Mouse (Mus musculus): ENCODE measurements around the gene Gm10226.
"Not testable (repeated sequence)": the region's sequence is repeated elsewhere in the genome, so short reads cannot be mapped to it uniquely, and the experiment has no call there.

Gene Gm10226

GRCm38 (mm10) chr17:21691560-21691959 lies at the start of gene Gm10226:
Gene Gm10226 (plus strand): TSS chr17:21691860.
- no peak for DNase-seq (ENCODE audit: low spot score)

- DNase-seq (ENCODE audit: low spot score): no peak
These were observed 42.9 kb upstream of the Gm10226 start for GRCm38 (mm10) chr17:21648791-21649190.

- DNase-seq (ENCODE audit: low spot score): peak; percentile 59
These were observed 41.7 kb upstream of the Gm10226 start for GRCm38 (mm10) chr17:21649936-21650335.

GRCm38 (mm10) chr17:21650364-21650907 lies 41.2 kb upstream of the Gm10226 start, which contains the start of gene Zfp983:
Gene Zfp983 (plus strand): TSS chr17:21650624.
- DNase-seq (ENCODE audit: low spot score): peak; percentile 88

DNA sequence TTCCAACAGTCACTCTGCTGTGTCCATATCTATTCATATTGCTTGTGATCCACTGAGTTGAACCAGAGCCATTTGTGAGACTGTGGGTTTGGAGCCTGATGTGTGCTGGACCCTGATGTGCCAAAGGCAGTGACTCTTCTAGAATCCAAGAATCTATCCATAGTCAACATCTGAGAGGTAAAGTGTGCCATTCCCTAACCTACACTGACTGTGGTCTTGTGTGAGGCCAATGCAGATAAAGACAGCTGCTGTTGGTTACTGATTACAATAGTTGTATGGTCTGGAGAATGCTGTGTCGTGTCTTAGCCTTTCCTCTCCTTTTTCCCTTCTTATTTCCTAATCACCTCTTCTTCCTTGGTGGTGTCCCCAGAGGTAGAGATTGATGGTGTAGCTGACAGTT lies 12.8 kb upstream of the Gm10226 start:
- DNase-seq (ENCODE audit: low spot score): peak; percentile 56

DNA sequence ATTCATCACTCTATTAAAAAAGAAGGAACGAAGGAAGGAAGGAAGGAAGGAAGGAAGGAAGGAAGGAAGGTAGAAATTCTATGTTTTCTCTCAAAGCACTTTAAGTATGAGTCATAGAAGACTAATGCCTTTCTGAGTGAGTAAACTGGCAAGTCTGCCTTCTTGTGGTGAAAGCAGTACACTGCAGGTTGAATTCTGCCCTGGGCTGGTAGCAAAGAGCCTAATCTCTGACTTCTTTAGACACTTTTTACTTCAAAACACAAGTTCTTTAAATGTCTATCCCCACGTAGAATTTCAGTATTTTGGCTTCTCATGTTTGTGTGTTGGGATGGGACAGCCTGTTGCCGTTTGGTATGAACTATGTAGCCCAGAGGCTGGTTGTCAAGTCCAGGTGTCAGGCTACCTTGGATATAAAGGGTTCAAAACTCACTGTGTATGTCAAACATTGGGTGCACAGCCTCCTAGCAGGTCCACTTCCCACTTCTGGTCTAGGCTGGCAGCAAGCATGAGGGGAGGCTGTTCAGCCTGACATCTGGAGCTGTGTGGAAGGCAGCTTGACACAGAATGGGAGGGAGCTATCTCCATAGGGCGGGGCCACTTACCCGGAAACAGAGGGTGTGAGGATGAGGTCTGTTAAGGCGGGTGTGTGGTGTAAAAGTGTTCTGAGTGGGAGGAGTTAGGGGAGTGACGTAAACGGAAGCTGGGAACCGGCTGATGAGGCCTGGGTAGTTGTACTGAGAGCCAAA lies 12.2 kb upstream of the Gm10226 start:
- DNase-seq (ENCODE audit: low spot score): peak; percentile 94

- not testable (repeated sequence) for DNase-seq (ENCODE audit: low spot score)
These were observed 11.7 kb upstream of the Gm10226 start for GRCm38 (mm10) chr17:21680019-21680376.

- no peak for DNase-seq (ENCODE audit: low spot score)
These were observed 1.7 kb downstream of the Gm10226 start for GRCm38 (mm10) chr17:21693342-21693741.

GRCm38 (mm10) chr17:21696073-21696472 lies 4.4 kb downstream of the Gm10226 start:
- DNase-seq (ENCODE audit: low spot score): no peak

DNA sequence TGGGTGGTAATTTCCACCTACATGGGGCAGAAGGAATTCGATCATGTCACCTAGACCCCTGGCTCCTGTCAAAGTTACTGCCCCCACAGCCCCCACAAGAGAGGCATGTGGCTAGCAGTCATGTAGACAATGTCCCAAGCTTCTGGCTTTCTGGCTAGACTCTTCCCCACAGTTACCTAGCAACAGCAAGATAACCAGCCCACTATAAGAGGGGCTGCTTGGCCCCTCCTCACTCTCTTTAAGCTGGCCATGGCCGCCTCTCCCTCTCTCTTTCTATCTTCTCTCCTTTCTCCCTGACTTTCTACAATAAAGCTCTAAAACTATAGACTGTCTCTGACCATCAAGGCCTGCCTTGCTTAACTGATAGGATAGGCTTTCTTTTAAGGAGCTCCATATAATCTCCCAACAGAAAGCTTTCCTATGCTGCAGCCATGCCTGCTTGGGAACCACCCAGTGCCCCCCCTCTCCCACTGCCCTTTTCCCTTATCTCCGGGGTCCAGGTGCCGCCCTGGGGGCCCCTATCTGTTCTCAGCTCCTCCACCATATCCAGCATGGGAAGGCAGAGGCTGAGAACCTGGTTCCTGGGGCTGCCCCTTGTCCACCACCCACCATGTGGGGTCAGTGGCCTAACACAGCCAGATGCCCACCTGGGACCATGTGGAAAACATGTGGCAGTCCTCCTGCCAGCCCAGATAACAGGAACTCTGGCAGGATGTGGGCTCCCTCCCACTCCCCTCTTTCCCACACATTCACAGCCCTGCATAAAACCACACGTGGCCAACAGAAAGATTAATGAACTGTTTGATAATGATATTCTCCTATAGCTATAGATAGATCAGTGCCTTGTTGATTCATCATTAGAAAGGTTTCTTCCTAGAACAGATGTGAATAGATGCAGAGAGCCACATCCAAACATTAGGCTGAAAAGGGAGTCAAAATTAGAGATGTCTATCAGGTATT lies 10.9 kb downstream of the Gm10226 start:
- DNase-seq (ENCODE audit: low spot score): peak; percentile 88

DNA sequence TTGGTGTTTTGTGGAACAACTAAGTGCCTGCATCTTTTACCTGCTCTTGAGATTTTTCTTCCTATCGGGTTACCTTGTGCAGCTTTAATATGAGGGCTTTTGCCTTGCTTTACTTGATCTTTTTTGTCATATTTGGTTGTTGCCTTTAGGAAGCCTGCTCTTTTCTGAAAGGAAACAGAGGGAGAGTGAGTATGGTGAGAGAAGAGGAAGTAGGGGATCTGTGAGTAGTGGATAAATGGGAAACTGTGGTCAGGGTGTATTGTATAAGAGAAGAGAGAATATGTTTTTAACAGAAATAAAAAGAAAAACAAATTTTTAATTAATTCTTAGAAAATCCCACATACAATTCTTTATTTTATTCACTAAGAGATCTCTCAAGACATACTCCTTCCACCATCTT lies 11.8 kb downstream of the Gm10226 start:
- DNase-seq (ENCODE audit: low spot score): no peak

GRCm38 (mm10) chr17:21707343-21707996 lies 15.8 kb downstream of the Gm10226 start, which contains the start of gene Zfp760:
Gene Zfp760 (plus strand): TSS chr17:21707741.
- DNase-seq (ENCODE audit: low spot score): peak; percentile 76

GRCm38 (mm10) chr17:21708401-21708800 lies 16.7 kb downstream of the Gm10226 start:
- DNase-seq (ENCODE audit: low spot score): no peak

GRCm38 (mm10) chr17:21730495-21730894 lies 38.8 kb downstream of the Gm10226 start, which contains the start of gene Zfp229:
Gene Zfp229 (plus strand): TSS chr17:21730795.
- not testable (repeated sequence) for DNase-seq (ENCODE audit: low spot score)

- no peak for DNase-seq (ENCODE audit: low spot score)
These were observed 41.4 kb downstream of the Gm10226 start for GRCm38 (mm10) chr17:21733049-21733448.

- peak; percentile 74 for DNase-seq (ENCODE audit: low spot score)
These were observed 41.9 kb downstream of the Gm10226 start for GRCm38 (mm10) chr17:21733529-21734031.

All from c-Kit-positive CD71-positive TER-119-positive erythroid progenitor cells, embryonic 14.5 days (primary cell).